Mouse (Mus musculus) skeletal muscle tissue, postnatal 0 days (tissue): ENCODE measurements around the gene Uhmk1. TPM values are rescaled to one million over a fixed set of nuclear protein-coding genes. Genes with fewer than 3 reads are reported as not detected.

Experiments used
- polyA plus RNA-seq: library from polyadenylated mRNA; unstranded; fragments of >200 nt; fragmentation: Nextera tagmentation; extraction: Ambion mirVana; gene quantifications from 2 replicates; pipeline ENCODE4 v1.2.1, GENCODE M21; 2015

Uhmk1 gene
- polyA plus RNA-seq, result 1.8 and 2.4 TPM in 2 replicates

DNA sequence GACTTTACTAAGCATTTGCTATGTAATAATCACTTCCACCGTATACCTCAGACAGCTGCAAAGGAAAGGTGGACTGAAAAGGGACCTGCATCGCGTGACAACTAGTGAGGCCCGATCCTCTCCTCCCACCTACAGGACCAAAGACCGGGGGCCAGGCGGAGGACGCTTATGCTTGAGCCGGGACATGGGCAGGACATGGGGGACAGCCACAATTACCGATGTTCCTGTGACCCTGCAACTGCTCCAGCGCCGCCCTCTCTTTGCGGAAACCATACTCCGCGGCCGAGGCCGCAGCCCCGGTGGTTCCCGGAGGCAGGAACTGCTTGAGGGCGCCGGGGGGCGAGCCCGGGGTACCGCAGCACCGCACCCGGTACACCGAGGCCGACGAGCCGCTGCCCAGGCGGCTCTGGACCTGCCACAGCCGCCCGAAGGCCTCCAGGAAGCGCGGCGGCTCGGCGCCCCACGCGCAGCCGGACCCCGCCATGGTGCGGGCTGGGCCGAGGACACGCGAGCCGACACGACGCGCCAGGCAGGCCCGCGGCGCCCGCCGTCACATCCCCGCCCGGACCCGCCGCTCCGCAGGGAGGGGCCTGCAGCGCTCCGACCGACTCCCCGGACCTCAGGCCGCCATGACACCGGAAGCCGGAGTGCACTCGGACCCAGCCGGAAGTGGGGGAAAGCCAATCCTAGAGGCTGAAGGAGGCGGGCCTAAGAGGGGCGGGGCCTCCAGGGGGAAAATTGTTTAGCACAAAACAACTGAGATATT lies at the start of gene Uhmk1:
Gene Uhmk1, minus strand, starts transcription at position 641 of the 766 bp plus-strand sequence.

DNA sequence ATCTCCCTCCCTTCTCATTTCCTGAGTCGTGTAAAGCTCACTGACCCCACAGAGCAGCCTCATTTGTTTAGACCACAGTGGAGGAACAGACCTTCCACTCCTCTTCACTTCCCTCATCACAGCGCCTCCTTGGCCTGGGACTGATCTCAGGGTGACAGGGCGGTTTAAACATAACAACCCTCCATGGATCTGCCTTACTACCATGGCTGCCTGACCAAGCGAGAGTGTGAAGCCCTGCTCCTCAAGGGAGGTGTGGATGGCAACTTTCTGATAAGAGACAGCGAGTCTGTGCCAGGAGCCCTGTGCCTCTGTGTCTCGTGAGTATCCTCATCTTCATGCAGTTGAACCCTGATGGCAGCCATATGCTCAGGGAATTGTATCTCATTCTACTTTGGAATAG lies 17.5 kb upstream of the Uhmk1 start, which contains the start of gene Sh2d1b2:
Gene Sh2d1b2, plus strand, starts transcription at position 62 of the 400 bp plus-strand sequence.

DNA sequence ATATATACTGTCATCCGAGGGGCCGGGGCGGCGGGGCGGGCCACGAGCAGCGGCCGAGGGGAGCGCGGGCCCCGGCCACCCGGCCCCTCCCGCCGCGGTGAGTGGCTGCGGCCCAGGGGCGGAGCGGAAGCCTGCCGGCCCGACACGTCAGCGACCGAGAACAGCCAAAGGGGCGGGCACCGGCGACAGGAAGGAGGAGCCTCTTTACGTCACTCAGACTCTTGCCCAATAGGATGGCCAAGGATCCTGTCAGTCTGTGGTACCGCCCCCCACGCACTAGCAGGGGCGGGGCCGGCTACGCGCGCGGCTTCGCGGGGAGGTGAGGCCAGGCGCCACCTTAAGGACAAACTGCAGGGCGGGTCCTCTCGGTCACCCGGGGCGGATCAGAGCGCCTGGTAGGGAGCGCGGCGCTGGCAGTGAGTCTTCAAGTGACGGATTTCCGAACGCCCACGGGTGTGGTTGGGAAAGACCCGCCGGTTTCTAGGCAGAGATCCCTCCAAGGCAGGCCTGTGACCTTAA lies 40.3 kb downstream of the Uhmk1 start, which contains the start of gene Uap1:
Gene Uap1, minus strand, starts transcription at position 144 of the 519 bp plus-strand sequence.

Other genes starting within 250 kb of the Uhmk1 start
- gene Hsd17b7, start 246.2 kb downstream of the Uhmk1 start, polyA plus RNA-seq, result 6.2 and 7.2 TPM in 2 replicates
- 25.5 and 29.7 TPM in 2 replicates for gene Ddr2, start 104.6 kb downstream of the Uhmk1 start, polyA plus RNA-seq
- 30.8 and 36.5 TPM in 2 replicates for gene Uap1, start 40.4 kb downstream of the Uhmk1 start, polyA plus RNA-seq
- gene Sh2d1b2, start 17.4 kb upstream of the Uhmk1 start, polyA plus RNA-seq, result not detected in 2 replicates
- 0.08 TPM in 1 of 2 replicates, not detected in the other for gene Sh2d1b1, start 61.9 kb upstream of the Uhmk1 start, polyA plus RNA-seq
- 0.41 and 0.55 TPM in 2 replicates for gene Gm7694, start 90.9 kb upstream of the Uhmk1 start, polyA plus RNA-seq
- gene Spata46, start 93.4 kb upstream of the Uhmk1 start, polyA plus RNA-seq, result 0.19 and 0.23 TPM in 2 replicates